Mouse (Mus musculus) splenic B cell, adult 2 months (primary cell): ENCODE measurements around the gene Tnp1.

Source experiments
- DNase-seq: peaks from one replicate; pipeline ENCODE4 v3.0.0-alpha.2; 2011; ENCODE audit warnings: low read depth, low spot score
- H3K27me3 ChIP-seq: 2 replicates; pipeline ENCODE4 v1.6.1; 2012; ENCODE audit warnings: mild to moderate bottlenecking, low read length, moderate library complexity, mixed read lengths; ENCODE audit not compliant: control insufficient read depth, poor library complexity, insufficient read depth, severe bottlenecking
- H3K36me3 ChIP-seq: 2 replicates; pipeline ENCODE4 v1.6.1; 2012; ENCODE audit warnings: mild to moderate bottlenecking, low read length, moderate library complexity, mixed read lengths; ENCODE audit not compliant: control insufficient read depth, poor library complexity, insufficient read depth, severe bottlenecking

Gene Tnp1

GRCm38 (mm10) chr1:73036536-73036935, 20.8 kb upstream of the Tnp1 start:
- no peaks in the 10 kb centered on the region for H3K36me3 ChIP-seq
- DNase-seq: no peak
- no peaks in the 10 kb centered on the region for H3K27me3 ChIP-seq

- no peak for DNase-seq
- no peaks in the 10 kb centered on the region for H3K36me3 ChIP-seq
- no peaks in the 10 kb centered on the region for H3K27me3 ChIP-seq
These were observed 20.0 kb upstream of the Tnp1 start for GRCm38 (mm10) chr1:73035726-73036125.

- H3K36me3 ChIP-seq: no peaks in the 10 kb centered on the region
- no peak for DNase-seq
- no peaks in the 10 kb centered on the region for H3K27me3 ChIP-seq
These were observed 16.8 kb upstream of the Tnp1 start for GRCm38 (mm10) chr1:73032491-73032890.

DNA sequence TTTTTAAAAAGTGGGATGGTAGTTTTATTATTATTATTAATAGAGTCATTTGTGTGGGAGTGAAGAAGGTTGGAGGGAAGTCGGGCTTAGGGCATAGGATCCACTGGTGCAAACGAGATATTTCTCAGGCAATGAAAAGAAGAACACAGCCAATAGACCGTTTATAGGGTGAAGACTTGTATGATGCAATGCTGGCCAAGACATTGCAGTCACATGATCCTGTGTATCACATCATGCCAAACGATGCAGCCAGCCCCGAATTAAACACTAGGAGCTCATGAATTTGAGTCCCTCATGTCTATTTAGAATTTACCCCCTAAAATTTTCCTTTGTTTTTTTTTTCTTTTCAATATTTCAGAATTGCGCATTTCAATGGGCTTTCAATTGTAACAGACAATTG, 13.0 kb upstream of the Tnp1 start:
- DNase-seq: no peak
- no peaks in the 10 kb centered on the region for H3K27me3 ChIP-seq
- no peaks in the 10 kb centered on the region for H3K36me3 ChIP-seq

- no peak for DNase-seq
- no peaks in the 10 kb centered on the region for H3K36me3 ChIP-seq
- no peaks in the 10 kb centered on the region for H3K27me3 ChIP-seq
These were observed 11.7 kb upstream of the Tnp1 start for GRCm38 (mm10) chr1:73027381-73027780.

GRCm38 (mm10) chr1:73026786-73027299, 11.1 kb upstream of the Tnp1 start:
- no peak for DNase-seq
- no peaks in the 10 kb centered on the region for H3K36me3 ChIP-seq

GRCm38 (mm10) chr1:73026157-73026556, 10.4 kb upstream of the Tnp1 start:
- DNase-seq: no peak
- no peaks in the 10 kb centered on the region for H3K27me3 ChIP-seq
- H3K36me3 ChIP-seq: no peaks in the 10 kb centered on the region

More at GRCm38 (mm10) chr1:73026786-73027299, 11.1 kb upstream of the Tnp1 start:
- H3K27me3 ChIP-seq: no peaks in the 10 kb centered on the region

DNA sequence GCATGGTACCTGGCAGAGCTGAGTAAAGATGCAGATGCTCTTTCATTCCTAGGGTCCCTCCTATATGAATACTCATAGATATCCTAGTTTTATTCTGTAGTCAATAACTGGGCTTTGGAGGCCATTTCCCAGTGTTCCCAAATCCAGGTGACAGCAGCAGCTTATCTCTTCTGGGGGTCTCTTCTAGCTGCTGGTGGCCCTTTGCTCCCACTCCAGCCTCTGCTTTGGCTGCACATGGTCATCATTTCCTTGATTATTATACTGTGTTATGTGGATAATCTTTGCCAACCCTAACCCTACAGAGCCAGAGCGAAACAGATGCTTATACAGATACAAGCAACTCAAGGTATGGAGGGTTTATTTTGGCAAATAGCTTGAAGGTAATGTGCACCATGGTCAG, 8.9 kb downstream of the Tnp1 start:
- DNase-seq: no peak
- Histone ChIP-seq H3K36me3 (no peaks in the 10 kb centered on the region), H3K27me3 (no peaks in the 10 kb centered on the region)

DNA sequence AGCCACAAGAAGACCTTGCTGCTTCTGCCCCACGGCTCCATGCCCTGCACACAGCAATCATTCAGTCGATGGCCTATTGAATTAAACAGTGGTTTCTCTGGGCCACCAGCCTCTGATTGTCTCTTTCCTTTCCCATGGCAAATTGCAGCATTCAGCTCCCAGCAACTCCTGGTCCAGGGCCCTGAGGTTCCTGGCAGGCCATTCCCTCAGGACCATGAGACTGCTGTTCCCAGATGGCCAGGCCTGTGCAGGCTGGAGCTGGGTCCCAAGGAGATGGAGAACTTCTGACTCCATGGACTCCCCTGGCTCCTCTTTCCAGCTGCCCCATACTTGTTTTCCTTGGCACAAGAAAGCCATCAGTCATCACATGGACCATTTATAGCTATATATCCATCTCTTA, 10.8 kb downstream of the Tnp1 start:
- H3K36me3 ChIP-seq: no peaks in the 10 kb centered on the region
- no peak for DNase-seq
- no peaks in the 10 kb centered on the region for H3K27me3 ChIP-seq

- Histone ChIP-seq H3K27me3 (no peaks in the 10 kb centered on the region), H3K36me3 (no peaks in the 10 kb centered on the region)
- no peak for DNase-seq
These were observed 13.1 kb downstream of the Tnp1 start for GRCm38 (mm10) chr1:73002637-73003036.

DNA sequence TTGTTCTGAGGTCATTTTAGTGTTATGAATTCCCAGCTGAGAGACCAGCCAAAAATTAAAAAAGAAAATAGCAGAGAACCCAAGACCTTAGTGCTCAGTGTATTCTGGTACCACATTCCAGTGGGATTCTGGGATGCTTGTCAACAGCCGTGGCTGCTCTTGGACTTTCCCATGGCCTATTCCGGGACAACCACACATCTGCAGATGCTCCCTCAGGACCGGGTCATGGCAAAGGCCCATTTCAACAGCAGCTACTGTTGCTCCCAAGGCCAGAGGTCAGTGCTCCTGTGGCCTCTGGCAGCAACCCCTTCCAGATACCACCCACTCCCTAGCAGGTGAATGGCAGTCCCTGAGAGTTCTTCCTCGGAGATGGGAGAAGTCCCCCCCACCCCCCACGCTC, 13.7 kb downstream of the Tnp1 start:
- no peaks in the 10 kb centered on the region for H3K36me3 ChIP-seq
- no peak for DNase-seq

DNA sequence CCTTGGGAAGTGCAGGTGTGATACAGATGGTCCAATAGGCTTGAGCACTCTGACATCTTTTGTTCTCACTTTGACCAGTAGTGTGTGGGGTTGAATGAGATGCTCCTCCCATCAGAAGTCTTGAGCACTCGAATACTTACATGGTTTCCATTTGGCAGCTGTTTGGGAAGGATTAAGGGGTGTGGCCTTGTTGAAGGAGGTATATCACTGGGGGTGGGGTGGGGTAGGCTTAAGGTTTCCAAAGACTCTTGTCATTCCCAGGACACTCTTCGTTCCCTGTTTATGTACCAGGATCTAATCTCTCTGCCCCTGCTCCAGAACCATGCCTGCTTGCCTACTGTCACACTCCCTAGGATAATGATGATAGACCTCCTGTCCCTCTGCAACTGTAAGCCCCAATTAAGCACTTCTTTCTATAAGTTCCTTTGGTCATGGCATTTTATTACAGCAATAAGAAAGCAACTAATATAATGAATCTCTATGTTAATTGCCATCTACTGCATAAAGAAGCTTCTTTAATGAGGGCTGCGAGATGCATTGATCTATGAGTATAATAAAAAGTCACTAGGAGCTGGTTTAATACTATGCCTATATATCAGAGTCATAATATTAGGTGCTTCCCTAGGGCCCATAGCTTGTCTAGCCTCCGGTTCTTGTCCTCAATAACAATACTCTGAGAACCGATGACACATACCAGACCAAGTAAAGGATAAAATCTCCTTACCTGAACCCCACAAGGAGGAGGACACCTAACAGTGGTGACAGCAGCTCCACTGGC, 20.8 kb downstream of the Tnp1 start:
- DNase-seq: no peak
- no peaks in the 10 kb centered on the region for H3K36me3 ChIP-seq
- no peaks in the 10 kb centered on the region for H3K27me3 ChIP-seq

More for the DNA sequence above, 13.7 kb downstream of the Tnp1 start:
- H3K27me3 ChIP-seq: no peaks in the 10 kb centered on the region

GRCm38 (mm10) chr1:72992944-72993464, 22.7 kb downstream of the Tnp1 start:
- DNase-seq: no peak
- Histone ChIP-seq H3K27me3 (no peaks in the 10 kb centered on the region), H3K36me3 (no peaks in the 10 kb centered on the region)

GRCm38 (mm10) chr1:72992209-72992608, 23.5 kb downstream of the Tnp1 start:
- Histone ChIP-seq H3K36me3 (no peaks in the 10 kb centered on the region), H3K27me3 (no peaks in the 10 kb centered on the region)
- DNase-seq: no peak

DNA sequence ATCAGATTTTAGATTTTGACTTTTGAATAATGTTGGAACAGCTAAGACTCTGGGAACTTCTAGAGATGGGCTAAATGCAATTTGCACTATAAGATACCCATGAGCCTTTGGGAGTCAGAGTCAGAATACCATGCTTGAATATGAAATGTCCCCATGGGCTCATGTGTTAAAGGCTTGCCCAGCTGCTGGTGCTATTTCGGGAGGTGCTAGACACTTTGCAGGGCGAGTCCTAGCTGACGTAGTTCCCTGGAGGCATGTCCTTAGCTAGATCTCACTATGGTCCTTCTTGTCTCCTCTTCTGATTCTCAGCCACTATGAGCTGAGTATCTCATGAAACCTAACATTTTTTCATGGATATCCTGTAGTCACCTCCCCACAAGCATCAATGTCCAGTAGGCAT, 26.8 kb downstream of the Tnp1 start:
- no peak for DNase-seq
- no peaks in the 10 kb centered on the region for H3K36me3 ChIP-seq
- no peaks in the 10 kb centered on the region for H3K27me3 ChIP-seq
